In genomic region chr4:108782421-108783085, GRCm38 (mm10) we compare ENCODE assay signal across 12 mouse cellular contexts. TPM values are rescaled to one million over a fixed set of nuclear protein-coding genes. Genes with fewer than 3 reads are reported as not detected.
DNase-seq lines count a peak whose midpoint lies in the region; ATAC-seq and TF ChIP-seq lines count a peak whose summit lies in the region.
"Had no signal": no experiment of that assay in that cellular context is flagged by ENCODE, and none has a peak within 500 bp of the region (broad histone marks: within the 10 kb centered on the region; RNA-seq: fewer than 3 reads in every experiment).

No protein-coding gene starts in this region.

- DNase-seq in forebrain, postnatal 0 days: peak; percentile 16
- peak; percentile 17 for DNase-seq in MN1 (ENCODE audit: low spot score)
- DNase-seq in lung, postnatal 4 days: no peak
- DNase-seq in heart, adult 9 months (ENCODE audit: low spot score in 2 of 2): no peak
- DNase-seq: heart, postnatal 36 days; kidney, postnatal 25 days had no signal

- ATAC-seq in forebrain, postnatal 0 days: no peak
- no peak for ATAC-seq in forebrain, embryonic 13.5 days
- ATAC-seq in monocyte, adult 5-6 weeks (replicated peaks; ENCODE audit: insufficient number of reproducible peaks, low FRiP score, low TSS enrichment, poor library complexity, severe bottlenecking): peak; percentile 27; the same call in 1 of the 2 replicates
- no peak for ATAC-seq in hindbrain, embryonic 13.5 days (ENCODE audit: low FRiP score)

- no peak overlapping the region for H3K9ac ChIP-seq in forebrain, postnatal 0 days
- H3K9ac ChIP-seq in forebrain, embryonic 13.5 days: no peak overlapping the region
- no peak overlapping the region for H3K9ac ChIP-seq in hindbrain, embryonic 13.5 days
- H3K9ac ChIP-seq: forebrain, embryonic 12.5 days; liver, embryonic 15.5 days had no signal

- 36% methylated on average over 8 of the region's 8 CpGs for WGBS in forebrain, postnatal 0 days
- 39% methylated on average over 8 of the region's 8 CpGs for WGBS in forebrain, embryonic 13.5 days
- 29% methylated on average over 8 of the region's 8 CpGs for WGBS in hindbrain, embryonic 13.5 days

- no peaks in the 10 kb centered on the region for H3K27me3 ChIP-seq in forebrain, postnatal 0 days (ENCODE audit: insufficient read depth, low read length)
- no peaks in the 10 kb centered on the region for H3K27me3 ChIP-seq in forebrain, embryonic 13.5 days
- no peaks in the 10 kb centered on the region for H3K27me3 ChIP-seq in hindbrain, embryonic 13.5 days
- H3K27me3 ChIP-seq: forebrain, embryonic 12.5 days had no signal

- H3K4me3 ChIP-seq in forebrain, postnatal 0 days (ENCODE audit: low read depth, low read length): no peak overlapping the region
- no peak overlapping the region for H3K4me3 ChIP-seq in forebrain, embryonic 13.5 days
- H3K4me3 ChIP-seq in cortical plate, adult 2 months (ENCODE audit: insufficient read depth, low read length): no peak overlapping the region; the same call in 1 of the 2 replicates
- H3K4me3 ChIP-seq in hindbrain, embryonic 13.5 days: no peak overlapping the region
- H3K4me3 ChIP-seq: forebrain, embryonic 12.5 days; liver, embryonic 15.5 days had no signal

- H3K4me2 ChIP-seq in forebrain, postnatal 0 days (ENCODE audit: low read depth): no peak overlapping the region
- H3K4me2 ChIP-seq in forebrain, embryonic 13.5 days: no peak overlapping the region
- no peak overlapping the region for H3K4me2 ChIP-seq in hindbrain, embryonic 13.5 days
- H3K4me2 ChIP-seq: liver, embryonic 15.5 days had no signal

- H3K9me3 ChIP-seq in forebrain, postnatal 0 days (ENCODE audit: low read length): no peaks in the 10 kb centered on the region
- H3K9me3 ChIP-seq in forebrain, embryonic 13.5 days (replicated peaks): no peaks in the 10 kb centered on the region
- H3K9me3 ChIP-seq in hindbrain, embryonic 13.5 days: no peaks in the 10 kb centered on the region
- H3K9me3 ChIP-seq: forebrain, embryonic 12.5 days; liver, embryonic 15.5 days had no signal

- H3K27ac ChIP-seq in forebrain, postnatal 0 days (ENCODE audit: low read depth, low read length): no peak overlapping the region
- H3K27ac ChIP-seq in forebrain, embryonic 13.5 days: no peak overlapping the region
- peak overlapping the region; percentile 82 for H3K27ac ChIP-seq in cortical plate, adult 2 months (ENCODE audit: insufficient read depth, low read length)
- no peak overlapping the region for H3K27ac ChIP-seq in hindbrain, embryonic 13.5 days
- H3K27ac ChIP-seq: forebrain, embryonic 12.5 days; liver, embryonic 15.5 days had no signal

- no peak for TF ChIP-seq CTCF in forebrain, postnatal 0 days (IDR thresholded peaks at IDR 0.05; ENCODE audit: low read depth)
- TF ChIP-seq CTCF in cortical plate, adult 2 months (IDR thresholded peaks at IDR 0.05; ENCODE audit: extremely low read depth, insufficient read depth, low read length): no peak

- no peaks in the 10 kb centered on the region; the same call in 1 of the 2 replicates for H3K4me1 ChIP-seq in forebrain, postnatal 0 days (ENCODE audit: insufficient read depth)
- peaks cover 10% of the 10 kb centered on the region for H3K4me1 ChIP-seq in forebrain, embryonic 13.5 days
- H3K4me1 ChIP-seq in cortical plate, adult 2 months (ENCODE audit: control insufficient read depth, insufficient read depth, low read length): peaks cover 4% of the 10 kb centered on the region
- peaks cover 11% of the 10 kb centered on the region for H3K4me1 ChIP-seq in hindbrain, embryonic 13.5 days (replicated peaks)

- no peak for TF ChIP-seq POLR2A in cortical plate, adult 2 months (IDR thresholded peaks at IDR 0.05; ENCODE audit: extremely low read depth, insufficient read depth, low read length)

- H3K36me3 ChIP-seq in forebrain, postnatal 0 days (ENCODE audit: insufficient read depth): no peaks in the 10 kb centered on the region
- no peaks in the 10 kb centered on the region for H3K36me3 ChIP-seq in forebrain, embryonic 13.5 days (ENCODE audit: poor library complexity, severe bottlenecking)
- H3K36me3 ChIP-seq in hindbrain, embryonic 13.5 days: no peaks in the 10 kb centered on the region
- H3K36me3 ChIP-seq: forebrain, embryonic 12.5 days; liver, embryonic 15.5 days had no signal

RNA-seq across cellular contexts. Expression of gene Zfyve9, which starts 2.0 kb away (rescaled TPM):
- 32.5 and 39.2 TPM in 2 replicates for total RNA-seq in forebrain, postnatal 0 days (2014; rRNA removed)
- 5.1 and 6.8 TPM in 2 replicates for polyA plus RNA-seq in forebrain, postnatal 0 days (2015; fragmentation: Nextera tagmentation; extraction: Ambion mirVana)
- polyA plus RNA-seq in forebrain, embryonic 13.5 days (2015; fragmentation: Nextera tagmentation; extraction: Ambion mirVana): 5.4 and 5.5 TPM in 2 replicates
- 23.6 and 24.2 TPM in 2 replicates for polyA plus RNA-seq in cortical plate, adult 2 months (2012; rRNA removed)
- 93.3 to 121 TPM (median 117 TPM) in 3 replicates for total RNA-seq in monocyte, adult 5-6 weeks (2017)
- polyA plus RNA-seq in hindbrain, embryonic 13.5 days (2015; fragmentation: Nextera tagmentation; extraction: Ambion mirVana): 6.9 and 7.1 TPM in 2 replicates

RNA-seq across cellular contexts. Expression of gene Btf3l4, which starts 50.9 kb away (rescaled TPM):
- 119 and 164 TPM in 2 replicates for total RNA-seq in forebrain, postnatal 0 days (2014; rRNA removed)
- polyA plus RNA-seq in forebrain, postnatal 0 days (2015; fragmentation: Nextera tagmentation; extraction: Ambion mirVana): 186 and 197 TPM in 2 replicates
- polyA plus RNA-seq in forebrain, embryonic 13.5 days (2015; fragmentation: Nextera tagmentation; extraction: Ambion mirVana): 256 and 275 TPM in 2 replicates
- polyA plus RNA-seq in cortical plate, adult 2 months (2012; rRNA removed): 81.4 and 82.5 TPM in 2 replicates
- 40.7 to 71.0 TPM (median 58.7 TPM) in 3 replicates for total RNA-seq in monocyte, adult 5-6 weeks (2017)
- polyA plus RNA-seq in hindbrain, embryonic 13.5 days (2015; fragmentation: Nextera tagmentation; extraction: Ambion mirVana): 218 and 222 TPM in 2 replicates

RNA-seq across cellular contexts. Expression of gene Txndc12, which starts 51.8 kb away (rescaled TPM):
- total RNA-seq in forebrain, postnatal 0 days (2014; rRNA removed): 54.0 and 71.9 TPM in 2 replicates
- polyA plus RNA-seq in forebrain, postnatal 0 days (2015; fragmentation: Nextera tagmentation; extraction: Ambion mirVana): 65.1 and 71.9 TPM in 2 replicates
- 89.6 and 92.8 TPM in 2 replicates for polyA plus RNA-seq in forebrain, embryonic 13.5 days (2015; fragmentation: Nextera tagmentation; extraction: Ambion mirVana)
- 42.5 and 43.9 TPM in 2 replicates for polyA plus RNA-seq in cortical plate, adult 2 months (2012; rRNA removed)
- 61.6 to 79.0 TPM (median 71.6 TPM) in 3 replicates for total RNA-seq in monocyte, adult 5-6 weeks (2017)
- 75.1 and 79.5 TPM in 2 replicates for polyA plus RNA-seq in hindbrain, embryonic 13.5 days (2015; fragmentation: Nextera tagmentation; extraction: Ambion mirVana)

Comparison
In these comparisons a context has a peak if more than half of its experiments do, and no peak if none do; other contexts are left out.
1. DNase-seq: peak in forebrain, postnatal 0 days (single experiment) and MN1 (single experiment); none in lung, postnatal 4 days (0 of 2) and heart, adult 9 months (0 of 2).